Mouse (Mus musculus) layer of hippocampus, postnatal 14 days (tissue): ENCODE data around the gene H2-Eb1. TPM values are rescaled to one million over a fixed set of nuclear protein-coding genes. Genes with fewer than 3 reads are reported as not detected.

Experiments
- DNase-seq, 2 experiments: peaks; one replicate each; pipeline ENCODE4 v3.0.0; 2021 to 2022; ENCODE audit warnings: low spot score in 2 of 2, mixed read lengths in 1 of 2
- total RNA-seq, 2 experiments: library from RNA; stranded (reverse); gene quantifications; 2 replicates each; pipeline ENCODE4 v1.2.3; 2021

H2-Eb1 gene
- total RNA-seq, 2 experiments from 2014 or later = 1.8 to 2.1 TPM

DNA sequence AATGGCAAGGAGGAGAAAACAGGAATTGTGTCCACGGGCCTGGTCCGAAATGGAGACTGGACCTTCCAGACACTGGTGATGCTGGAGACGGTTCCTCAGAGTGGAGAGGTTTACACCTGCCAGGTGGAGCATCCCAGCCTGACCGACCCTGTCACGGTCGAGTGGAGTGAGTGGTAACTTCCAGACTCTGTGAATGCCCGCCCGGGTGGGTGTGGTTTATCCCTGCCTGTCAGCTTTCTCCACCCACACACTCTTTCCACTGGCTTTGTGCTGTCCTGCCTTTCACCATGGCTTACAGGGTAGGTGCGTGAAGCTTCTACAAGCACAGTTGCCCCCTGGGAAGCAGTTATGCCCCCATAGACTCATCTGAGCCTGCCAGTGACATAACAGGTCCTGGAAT is 8.6 kb downstream of the H2-Eb1 start:
- no peak for DNase-seq

GRCm38 (mm10) chr17:34315512-34315911 is 9.8 kb downstream of the H2-Eb1 start:
- DNase-seq = no peak

GRCm38 (mm10) chr17:34316697-34317096 is 11.0 kb downstream of the H2-Eb1 start:
- no peak for DNase-seq

GRCm38 (mm10) chr17:34317275-34317674 is 11.6 kb downstream of the H2-Eb1 start:
- DNase-seq = no peak

GRCm38 (mm10) chr17:34325436-34325835 is 19.8 kb downstream of the H2-Eb1 start, which contains the start of gene H2-Eb2:
Gene H2-Eb2, plus strand, starts transcription at chr17:34325665.
- DNase-seq = no peak

DNA sequence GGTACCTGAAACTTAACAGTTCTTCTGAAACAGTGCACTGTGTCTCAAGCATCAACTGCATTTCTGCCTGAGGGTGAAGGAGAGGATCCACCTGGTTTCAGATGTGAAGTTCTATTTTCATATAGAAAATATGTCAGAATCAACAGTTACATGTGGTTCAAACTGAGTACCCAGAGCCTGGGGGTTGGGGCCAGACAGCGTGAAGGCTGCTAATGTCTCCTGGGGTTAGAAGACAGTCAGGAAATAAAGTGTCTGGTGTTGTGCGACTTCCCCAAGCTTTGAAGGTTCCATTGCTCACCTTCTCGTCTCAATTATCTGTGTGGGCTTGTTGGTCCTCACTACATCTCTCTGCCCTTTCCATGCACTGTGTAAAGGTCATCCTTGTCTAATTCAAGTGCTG is 20.7 kb downstream of the H2-Eb1 start:
- DNase-seq = no peak

DNA sequence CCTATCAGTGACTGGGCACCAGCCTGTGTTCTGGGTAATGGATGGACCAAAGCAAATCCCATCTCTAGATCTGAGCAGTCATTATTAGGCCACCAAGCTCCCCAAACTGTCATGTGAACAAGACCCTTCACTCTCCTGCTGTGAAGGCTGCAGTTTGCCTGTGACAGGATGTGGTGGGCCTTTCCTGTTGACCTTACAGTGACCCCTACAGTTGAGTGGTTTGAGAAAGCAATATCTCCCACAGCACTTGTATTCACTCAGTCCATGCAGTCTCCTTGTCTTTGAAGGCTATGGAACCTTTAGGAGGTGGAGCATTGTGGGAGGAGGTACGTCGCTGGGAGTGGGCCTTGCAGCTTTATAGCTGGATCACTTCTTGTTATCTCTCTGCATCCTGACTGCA is 24.1 kb downstream of the H2-Eb1 start:
- DNase-seq = no peak

GRCm38 (mm10) chr17:34331200-34331599 is 25.5 kb downstream of the H2-Eb1 start:
- no peak for DNase-seq

DNA sequence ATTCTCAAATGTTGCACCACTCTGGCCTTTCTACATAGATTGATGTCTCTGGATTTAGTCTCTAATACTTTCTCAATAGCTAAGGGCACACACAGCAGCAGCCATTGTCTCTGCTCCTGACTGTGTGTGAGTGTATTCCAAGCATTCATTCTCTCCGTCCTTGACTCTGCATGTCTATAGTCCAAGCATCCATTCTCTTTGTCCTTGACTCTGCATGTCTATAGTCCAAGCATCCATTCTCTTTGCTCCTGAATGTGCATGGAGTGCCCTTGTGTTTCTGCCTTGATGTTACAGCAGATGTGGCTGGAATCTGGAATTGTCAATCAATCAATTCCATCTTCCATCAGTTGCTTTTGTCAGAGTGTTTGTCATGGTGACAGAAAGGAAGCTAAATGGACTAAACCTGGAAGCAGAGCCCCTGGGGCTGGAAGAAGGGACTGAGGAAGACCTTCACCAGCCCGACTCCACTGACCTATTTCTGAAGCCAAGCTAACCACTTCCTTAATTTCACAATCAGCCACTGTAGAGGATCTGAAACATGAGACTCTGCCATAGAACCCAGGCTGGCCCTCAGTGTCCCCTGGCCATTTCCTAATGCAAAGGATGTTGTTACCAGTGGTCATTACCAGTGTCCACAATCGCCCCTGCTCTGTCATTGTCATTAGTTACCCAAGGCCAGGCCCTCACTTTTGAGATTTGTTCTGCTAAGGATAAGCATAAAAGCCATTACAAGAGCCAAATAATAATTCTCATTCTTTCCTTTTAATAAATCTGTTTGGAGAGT is 35.1 kb downstream of the H2-Eb1 start:
- DNase-seq = no peak

- no peak for DNase-seq
Measured at GRCm38 (mm10) chr17:34344882-34345281, 39.2 kb downstream of the H2-Eb1 start.

GRCm38 (mm10) chr17:34345486-34345885 is 39.8 kb downstream of the H2-Eb1 start:
- no peak for DNase-seq

DNA sequence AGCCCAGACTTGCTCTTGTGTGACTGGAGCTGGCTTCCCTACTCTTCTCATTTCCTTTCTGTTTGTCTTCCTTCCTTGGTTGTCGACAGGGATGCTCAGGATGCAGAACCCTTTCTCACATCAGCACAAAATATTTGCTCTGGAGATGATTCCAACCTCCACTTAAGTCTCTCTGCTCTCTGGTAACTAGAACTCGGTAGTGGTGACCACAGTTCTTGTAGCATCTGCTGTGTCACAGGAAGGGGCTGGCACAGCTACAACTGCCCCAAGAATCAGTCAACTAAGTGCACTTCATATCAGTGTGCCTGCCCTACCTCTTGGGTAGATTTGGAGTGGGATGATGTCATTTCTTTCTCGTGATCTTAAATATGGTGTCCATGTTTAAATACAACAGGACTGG is 40.4 kb downstream of the H2-Eb1 start:
- no peak for DNase-seq

- DNase-seq = peak; percentile 40 to 62
Measured at GRCm38 (mm10) chr17:34347606-34348308, 42.1 kb downstream of the H2-Eb1 start.

GRCm38 (mm10) chr17:34349429-34349828 is 43.8 kb downstream of the H2-Eb1 start:
- DNase-seq = peak; percentile 79 to 85

DNA sequence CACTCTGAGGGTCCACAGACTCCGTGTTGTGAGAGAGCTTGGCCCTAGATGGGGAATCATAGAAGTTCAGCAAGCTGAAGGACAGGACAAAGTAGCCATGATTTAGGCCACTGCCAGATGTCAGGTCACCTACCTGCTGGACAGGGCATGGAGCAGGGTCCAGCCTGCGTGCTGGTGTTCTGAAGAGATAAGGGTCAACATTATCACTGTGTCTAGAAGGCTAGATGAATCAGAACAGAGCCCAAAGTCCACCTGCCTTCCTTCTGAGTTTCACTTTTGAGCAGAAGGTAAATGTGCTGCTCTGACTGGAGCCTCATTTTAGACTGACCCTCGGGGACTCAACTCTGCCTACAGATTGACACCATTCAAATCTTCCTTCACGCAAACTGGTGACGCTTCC is 48.9 kb downstream of the H2-Eb1 start, which contains the start of gene Btnl2:
TSS of gene Btnl2 (plus strand) at position 284 of the 400 bp plus-strand sequence.
- no peak for DNase-seq

GRCm38 (mm10) chr17:34354940-34355339 is 49.3 kb downstream of the H2-Eb1 start:
- no peak for DNase-seq

DNA sequence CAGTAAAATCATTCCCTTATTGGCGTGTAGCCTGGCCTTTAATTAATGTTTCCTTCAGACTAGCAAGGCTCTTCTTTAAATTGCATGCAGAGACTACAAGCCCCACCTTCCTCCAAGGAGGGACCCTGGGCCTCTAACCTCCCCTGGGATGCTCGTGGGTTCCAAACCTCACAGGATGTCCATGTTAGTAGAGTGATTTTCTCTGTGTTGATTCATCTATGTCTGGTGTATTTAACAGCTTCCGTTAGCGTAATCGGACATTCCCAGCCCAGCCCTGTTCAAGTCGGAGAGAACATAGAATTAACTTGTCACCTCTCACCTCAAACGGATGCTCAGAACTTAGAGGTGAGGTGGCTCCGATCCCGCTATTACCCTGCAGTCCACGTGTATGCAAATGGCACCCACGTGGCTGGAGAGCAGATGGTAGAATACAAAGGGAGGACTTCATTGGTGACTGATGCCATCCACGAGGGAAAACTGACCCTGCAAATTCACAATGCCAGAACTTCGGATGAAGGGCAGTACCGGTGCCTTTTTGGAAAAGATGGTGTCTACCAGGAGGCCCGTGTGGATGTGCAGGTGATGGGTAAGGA is 57.4 kb downstream of the H2-Eb1 start:
- no peak for DNase-seq

- DNase-seq = no peak
Measured at GRCm38 (mm10) chr17:34363676-34364310, 58.1 kb downstream of the H2-Eb1 start.

GRCm38 (mm10) chr17:34365031-34365430 is 59.4 kb downstream of the H2-Eb1 start:
- no peak for DNase-seq
